Mouse (Mus musculus): ENCODE measurements at regions not wholly inside any gene's neighbourhood (a gene's known extent, or its start where the extent isn't known, plus 50 kb on each side); places are given as distances from the start of the nearest gene placed in this dataset.
"Not testable (repeated sequence)": the region's sequence is repeated elsewhere in the genome, so short reads cannot be mapped to it uniquely, and the experiment has no call there.

- no peak for ATAC-seq (ENCODE audit: low read depth)
- WGBS (ENCODE audit: insufficient replicate concordance), result 39% methylated on average over 1 of the region's 1 CpGs
- Histone ChIP-seq H3K4me3 (ENCODE audit: low read depth, low read length) (no peak overlapping the region), H3K27me3 (ENCODE audit: control insufficient read depth, insufficient read depth, low read depth, low read length) (no peaks in the 10 kb centered on the region), H3K4me2 (ENCODE audit: low read depth, low read length) (no peak overlapping the region), H3K4me1 (ENCODE audit: control insufficient read depth, low read depth, low read length) (no peaks in the 10 kb centered on the region), H3K9me3 (replicated peaks; ENCODE audit: control insufficient read depth, low read length) (no peaks in the 10 kb centered on the region), H3K36me3 (ENCODE audit: control insufficient read depth, insufficient read depth) (no peaks in the 10 kb centered on the region), H3K27ac (ENCODE audit: low read length) (no peak overlapping the region), H3K9ac (ENCODE audit: low read depth, low read length) (no peak overlapping the region)
These were observed 122.0 kb upstream of the Mettl15 start for GRCm38 (mm10) chr2:109402556-109402955.

- Histone ChIP-seq H3K9me3 (replicated peaks; ENCODE audit: control insufficient read depth, low read length) (no peaks in the 10 kb centered on the region), H3K36me3 (ENCODE audit: control insufficient read depth, insufficient read depth) (no peaks in the 10 kb centered on the region), H3K9ac (ENCODE audit: low read depth, low read length) (no peak overlapping the region), H3K27me3 (ENCODE audit: control insufficient read depth, insufficient read depth, low read depth, low read length) (no peaks in the 10 kb centered on the region), H3K4me3 (ENCODE audit: low read depth, low read length) (no peak overlapping the region), H3K27ac (ENCODE audit: low read length) (no peak overlapping the region), H3K4me1 (ENCODE audit: control insufficient read depth, low read depth, low read length) (no peaks in the 10 kb centered on the region), H3K4me2 (ENCODE audit: low read depth, low read length) (no peak overlapping the region)
- no peak for ATAC-seq (ENCODE audit: low read depth)
- 49% methylated on average over 3 of the region's 3 CpGs for WGBS (ENCODE audit: insufficient replicate concordance)
These were observed 123.7 kb upstream of the Mettl15 start for GRCm38 (mm10) chr2:109404262-109404661.

DNA sequence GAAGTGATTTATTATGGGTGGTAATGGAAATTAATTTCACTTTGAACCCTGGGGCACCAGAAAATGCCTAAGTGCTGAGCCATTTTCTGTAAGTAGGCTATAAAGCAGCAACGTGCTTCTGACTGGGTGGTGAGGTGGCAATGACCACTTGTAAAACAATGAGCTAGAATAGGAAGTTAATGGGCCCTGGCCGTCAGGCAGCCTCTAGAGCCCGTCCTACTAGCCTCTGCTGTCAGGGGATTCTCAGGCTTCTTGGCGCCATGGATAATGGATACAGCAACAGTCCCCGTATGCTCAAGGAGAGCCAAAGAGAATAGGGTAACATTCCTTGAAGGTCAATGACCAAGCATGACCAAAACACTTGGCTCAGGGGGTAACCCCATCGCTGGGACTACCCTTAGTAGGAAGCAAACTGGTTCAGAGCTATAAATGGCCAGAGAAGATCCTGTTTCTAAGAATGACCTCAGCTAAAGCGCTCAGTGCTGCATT is 126.1 kb upstream of the Mettl15 start:
- H3K27me3 ChIP-seq (ENCODE audit: control insufficient read depth, insufficient read depth, low read depth, low read length), result no peaks in the 10 kb centered on the region
- H3K4me2 ChIP-seq (ENCODE audit: low read depth, low read length), result no peak overlapping the region
- no peak overlapping the region for H3K9ac ChIP-seq (ENCODE audit: low read depth, low read length)
- H3K27ac ChIP-seq (ENCODE audit: low read length), result no peak overlapping the region
- no peaks in the 10 kb centered on the region for H3K4me1 ChIP-seq (ENCODE audit: control insufficient read depth, low read depth, low read length)
- WGBS (ENCODE audit: insufficient replicate concordance), result 45% methylated on average over 7 of the region's 7 CpGs
- no peaks in the 10 kb centered on the region for H3K36me3 ChIP-seq (ENCODE audit: control insufficient read depth, insufficient read depth)
- no peak for ATAC-seq (ENCODE audit: low read depth)
- H3K9me3 ChIP-seq (replicated peaks; ENCODE audit: control insufficient read depth, low read length), result no peaks in the 10 kb centered on the region
- no peak overlapping the region for H3K4me3 ChIP-seq (ENCODE audit: low read depth, low read length)

- H3K4me2 ChIP-seq (ENCODE audit: low read depth, low read length), result no peak overlapping the region
- no peak for ATAC-seq (ENCODE audit: low read depth)
- H3K27ac ChIP-seq (ENCODE audit: low read length), result no peak overlapping the region
- H3K4me3 ChIP-seq (ENCODE audit: low read depth, low read length), result no peak overlapping the region
- H3K27me3 ChIP-seq (ENCODE audit: control insufficient read depth, insufficient read depth, low read depth, low read length), result no peaks in the 10 kb centered on the region
- H3K9me3 ChIP-seq (replicated peaks; ENCODE audit: control insufficient read depth, low read length), result no peaks in the 10 kb centered on the region
- no peak overlapping the region for H3K9ac ChIP-seq (ENCODE audit: low read depth, low read length)
- no peaks in the 10 kb centered on the region for H3K4me1 ChIP-seq (ENCODE audit: control insufficient read depth, low read depth, low read length)
- H3K36me3 ChIP-seq (ENCODE audit: control insufficient read depth, insufficient read depth), result no peaks in the 10 kb centered on the region
These were observed 139.6 kb upstream of the Mettl15 start for GRCm38 (mm10) chr2:109420098-109420497.

DNA sequence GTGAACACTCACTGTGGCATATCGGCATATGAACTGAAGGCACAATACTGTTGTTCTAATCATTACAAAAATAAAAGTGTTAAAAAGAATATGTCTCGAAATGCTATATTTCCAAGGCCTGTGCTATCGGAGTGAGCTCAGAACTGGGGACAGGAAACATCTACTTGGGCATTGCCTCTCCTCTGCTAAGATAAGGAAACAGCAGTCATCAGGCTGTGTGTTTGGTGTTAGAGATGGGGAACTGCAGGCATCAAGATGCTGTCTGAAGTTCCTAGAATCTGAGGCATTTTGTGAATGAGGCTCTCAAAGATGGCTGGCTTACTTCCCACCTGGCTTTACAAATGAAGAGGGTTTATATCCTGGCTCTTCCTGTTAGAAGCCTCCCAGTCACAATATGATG is 150.6 kb upstream of the Mettl15 start:
- Histone ChIP-seq H3K4me2 (ENCODE audit: low read depth, low read length) (no peak overlapping the region), H3K9ac (ENCODE audit: low read depth, low read length) (no peak overlapping the region), H3K9me3 (replicated peaks; ENCODE audit: control insufficient read depth, low read length) (no peaks in the 10 kb centered on the region), H3K27me3 (ENCODE audit: control insufficient read depth, insufficient read depth, low read depth, low read length) (no peaks in the 10 kb centered on the region), H3K27ac (ENCODE audit: low read length) (no peak overlapping the region), H3K4me1 (ENCODE audit: control insufficient read depth, low read depth, low read length) (no peaks in the 10 kb centered on the region), H3K4me3 (ENCODE audit: low read depth, low read length) (no peak overlapping the region), H3K36me3 (ENCODE audit: control insufficient read depth, insufficient read depth) (no peaks in the 10 kb centered on the region)
- WGBS (ENCODE audit: insufficient replicate concordance), result 41% methylated on average over 3 of the region's 3 CpGs
- no peak for ATAC-seq (ENCODE audit: low read depth)

- no peak overlapping the region for H3K27ac ChIP-seq (ENCODE audit: low read length)
- no peaks in the 10 kb centered on the region for H3K36me3 ChIP-seq (ENCODE audit: control insufficient read depth, insufficient read depth)
- no peaks in the 10 kb centered on the region for H3K4me1 ChIP-seq (ENCODE audit: control insufficient read depth, low read depth, low read length)
- H3K9me3 ChIP-seq (replicated peaks; ENCODE audit: control insufficient read depth, low read length), result no peaks in the 10 kb centered on the region
- no peak overlapping the region for H3K4me3 ChIP-seq (ENCODE audit: low read depth, low read length)
- no peak overlapping the region for H3K4me2 ChIP-seq (ENCODE audit: low read depth, low read length)
- ATAC-seq (ENCODE audit: low read depth), result no peak
- H3K27me3 ChIP-seq (ENCODE audit: control insufficient read depth, insufficient read depth, low read depth, low read length), result no peaks in the 10 kb centered on the region
- H3K9ac ChIP-seq (ENCODE audit: low read depth, low read length), result no peak overlapping the region
- WGBS (ENCODE audit: insufficient replicate concordance), result 64% methylated on average over 3 of the region's 3 CpGs
These were observed 162.1 kb upstream of the Mettl15 start for GRCm38 (mm10) chr2:109442551-109443120.

GRCm38 (mm10) chr2:109443521-109444066 is 163.0 kb upstream of the Mettl15 start:
- Histone ChIP-seq H3K27me3 (ENCODE audit: control insufficient read depth, insufficient read depth, low read depth, low read length) (no peaks in the 10 kb centered on the region), H3K4me1 (ENCODE audit: control insufficient read depth, low read depth, low read length) (no peaks in the 10 kb centered on the region), H3K9me3 (replicated peaks; ENCODE audit: control insufficient read depth, low read length) (no peaks in the 10 kb centered on the region), H3K4me3 (ENCODE audit: low read depth, low read length) (no peak overlapping the region), H3K4me2 (ENCODE audit: low read depth, low read length) (no peak overlapping the region), H3K27ac (ENCODE audit: low read length) (no peak overlapping the region), H3K36me3 (ENCODE audit: control insufficient read depth, insufficient read depth) (no peaks in the 10 kb centered on the region), H3K9ac (ENCODE audit: low read depth, low read length) (no peak overlapping the region)
- WGBS (ENCODE audit: insufficient replicate concordance), result 53% methylated on average over 3 of the region's 3 CpGs
- no peak for ATAC-seq (ENCODE audit: low read depth)

GRCm38 (mm10) chr2:109462246-109462645 is 181.7 kb upstream of the Mettl15 start:
- not testable (repeated sequence) for H3K9me3 ChIP-seq (replicated peaks; ENCODE audit: control insufficient read depth, low read length); H3K4me2 ChIP-seq (ENCODE audit: low read depth, low read length); H3K9ac ChIP-seq (ENCODE audit: low read depth, low read length); H3K27ac ChIP-seq (ENCODE audit: low read length); H3K36me3 ChIP-seq (ENCODE audit: control insufficient read depth, insufficient read depth); ATAC-seq (ENCODE audit: low read depth); H3K27me3 ChIP-seq (ENCODE audit: control insufficient read depth, insufficient read depth, low read depth, low read length); H3K4me3 ChIP-seq (ENCODE audit: low read depth, low read length); H3K4me1 ChIP-seq (ENCODE audit: control insufficient read depth, low read depth, low read length)
- 44% methylated on average over 1 of the region's 1 CpGs for WGBS (ENCODE audit: insufficient replicate concordance)

DNA sequence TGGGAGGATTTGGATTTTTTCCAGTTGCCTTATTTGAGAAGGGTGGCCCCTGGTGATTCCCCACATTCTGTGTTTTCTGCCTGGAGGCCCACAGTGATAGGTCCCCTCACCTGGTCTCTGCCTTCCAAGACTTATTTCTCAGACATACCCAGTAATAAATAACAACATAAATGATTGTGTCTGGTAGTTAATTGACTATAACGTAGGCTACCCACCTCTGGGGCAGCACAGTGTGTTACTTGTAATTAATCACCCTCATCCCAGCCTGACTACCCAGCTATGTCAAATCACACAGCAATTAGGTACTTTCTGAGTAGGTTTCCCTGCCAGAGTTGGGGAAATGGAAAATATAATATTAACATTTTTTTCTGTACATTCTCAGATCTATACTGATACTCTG is 190.2 kb upstream of the Bdnf start:
- 57% methylated on average over 1 of the region's 1 CpGs for WGBS (ENCODE audit: insufficient replicate concordance)
- Histone ChIP-seq H3K27ac (ENCODE audit: low read length) (no peak overlapping the region), H3K9me3 (replicated peaks; ENCODE audit: control insufficient read depth, low read length) (no peaks in the 10 kb centered on the region), H3K9ac (ENCODE audit: low read depth, low read length) (no peak overlapping the region), H3K4me3 (ENCODE audit: low read depth, low read length) (no peak overlapping the region), H3K36me3 (ENCODE audit: control insufficient read depth, insufficient read depth) (no peaks in the 10 kb centered on the region), H3K4me2 (ENCODE audit: low read depth, low read length) (no peak overlapping the region), H3K27me3 (ENCODE audit: control insufficient read depth, insufficient read depth, low read depth, low read length) (no peaks in the 10 kb centered on the region), H3K4me1 (ENCODE audit: control insufficient read depth, low read depth, low read length) (no peaks in the 10 kb centered on the region)
- ATAC-seq (ENCODE audit: low read depth), result no peak

Data from liver, embryonic 16.5 days (tissue).